Mouse (Mus musculus) brain, embryonic 14.5 days (tissue): ENCODE results near the gene Gata1.
A peak's percentile ranks its signal among the peaks of the same experiment; 100 is the strongest.

ENCODE experiments used
- CTCF ChIP-seq: fragments of 200-500 bp; IDR thresholded peaks from 2 replicates; pipeline ENCODE4 v1.5.1; 2012; ENCODE audit warnings: inconsistent platforms, mild to moderate bottlenecking, moderate library complexity, borderline replicate concordance; ENCODE audit not compliant: insufficient read depth, insufficient read length; ENCODE audit errors: extremely low read depth
- POLR2A ChIP-seq: fragments of 200-500 bp; IDR thresholded peaks from 2 replicates; pipeline ENCODE4 v1.6.1; 2012; ENCODE audit warnings: mild to moderate bottlenecking, inconsistent platforms, borderline replicate concordance; ENCODE audit not compliant: poor library complexity, insufficient read depth, insufficient read length, severe bottlenecking; ENCODE audit errors: extremely low read depth

GRCm38 (mm10) chrX:8017142-8017541 lies 39.3 kb upstream of the Gata1 start:
- peak; percentile 70 for TF ChIP-seq CTCF
- TF ChIP-seq POLR2A = no peak
